Mouse (Mus musculus): ENCODE data around the gene Gm49353. TPM values are rescaled to one million over a fixed set of nuclear protein-coding genes. Genes with fewer than 3 reads are reported as not detected.

Gm49353 gene
- total and polyA plus RNA-seq, 3 experiments, result not detected

DNA sequence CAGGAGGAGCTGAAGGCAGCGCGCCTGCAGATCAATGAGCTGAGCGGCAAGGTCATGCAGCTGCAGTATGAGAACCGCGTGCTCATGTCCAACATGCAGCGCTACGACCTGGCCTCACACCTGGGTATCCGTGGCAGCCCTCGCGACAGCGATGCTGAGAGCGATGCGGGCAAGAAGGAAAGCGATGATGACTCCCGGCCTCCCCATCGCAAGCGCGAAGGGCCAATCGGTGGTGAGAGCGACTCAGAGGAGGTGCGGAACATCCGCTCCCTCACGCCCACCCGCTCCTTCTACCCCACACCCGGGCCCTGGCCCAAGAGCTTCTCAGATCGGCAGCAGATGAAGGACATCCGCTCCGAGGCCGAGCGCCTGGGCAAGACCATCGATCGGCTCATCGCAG is 1.9 kb upstream of the Gm49353 start:
- Histone ChIP-seq H3K27me3 (replicated peaks) (no peaks in the 10 kb centered on the region), H3K9me3 (replicated peaks; ENCODE audit: low read length) (peaks cover 4% of the 10 kb centered on the region), H3K4me2 (ENCODE audit: insufficient read depth, low read depth, poor library complexity, severe bottlenecking) (no peak overlapping the region), H3K4me3 (replicated peaks in 1 of 3; ENCODE audit: low read depth in 2 of 3, low read length in 2 of 3, poor library complexity in 1 of 3) (no peak overlapping the region), H3K4me1 (ENCODE audit: control insufficient read depth in 1 of 2, insufficient read depth in 2 of 2) (no peaks in the 10 kb centered on the region), H3K36me3 (replicated peaks in 1 of 2; ENCODE audit: control insufficient read depth in 1 of 2, insufficient read depth in 1 of 2, low read length in 1 of 2) (no peaks in the 10 kb centered on the region), H3K27ac (ENCODE audit: insufficient read depth, low read depth) (no peak overlapping the region), H3K9ac (ENCODE audit: insufficient read depth, low read depth) (no peak overlapping the region), H3K79me2 (replicated peaks; ENCODE audit: control insufficient read depth, extremely low read depth, insufficient read depth, poor library complexity, severe bottlenecking) (no peaks in the 10 kb centered on the region)
- in situ Hi-C loops (cut with MboI; ENCODE audit: low pct_ligation_motif_present, low pct_unique_long_range_greater_than_20kb, low sequenced_read_pairs) (no loop called here), dilution Hi-C loops (cut with MboI; ENCODE audit: extremely low pct_ligation_motif_present, extremely low pct_unique_long_range_greater_than_20kb, low sequenced_read_pairs) (no loop called here)
- TF ChIP-seq CHD2 (IDR thresholded peaks at IDR 0.05; ENCODE audit: low read length) (no peak), ZC3H11A (IDR thresholded peaks at IDR 0.05; ENCODE audit: low read depth, low read length) (no peak), RCOR1 (conservative IDR thresholded peaks at IDR 0.05; ENCODE audit: low read depth, low read length) (no peak), IRF4 (IDR thresholded peaks at IDR 0.05; ENCODE audit: low read depth, low read length) (no peak), MYC (IDR thresholded peaks at IDR 0.05; ENCODE audit: low read depth, low read length) (no peak), USF1 (IDR thresholded peaks at IDR 0.05; ENCODE audit: low read depth, low read length) (no peak), NELFE (IDR thresholded peaks at IDR 0.05; ENCODE audit: low read depth, low read length) (no peak), JUN (IDR thresholded peaks at IDR 0.05; ENCODE audit: insufficient read depth, low read depth, low read length) (no peak), HCFC1 (IDR thresholded peaks at IDR 0.05; ENCODE audit: low read depth, low read length) (no peak), SMC3 (IDR thresholded peaks at IDR 0.05; ENCODE audit: low read depth, low read length) (no peak)
- DNase-seq (ENCODE audit: extremely low read depth), result no peak

DNA sequence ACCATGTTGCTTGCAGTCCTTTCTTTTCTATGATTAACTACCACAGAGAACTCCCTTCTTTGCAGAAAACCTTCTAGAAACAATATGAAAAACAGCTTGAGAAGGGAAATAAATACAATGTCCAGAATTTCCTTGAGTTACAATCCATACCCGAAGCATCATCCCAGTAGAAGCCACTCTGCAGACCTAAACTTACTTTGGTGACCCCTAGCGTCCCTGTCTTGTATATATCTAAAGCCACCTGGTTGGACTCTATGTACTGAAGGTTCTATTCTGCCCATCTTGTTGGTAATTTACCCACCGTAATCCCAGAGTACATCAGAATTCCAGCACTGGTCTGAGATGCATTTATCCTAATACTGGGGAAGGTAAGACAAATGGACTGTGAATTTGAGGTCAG is 1.1 kb downstream of the Gm49353 start:
- no peak overlapping the region for H3K4me3 ChIP-seq (replicated peaks in 1 of 3; ENCODE audit: low read depth in 2 of 3, low read length in 2 of 3, poor library complexity in 1 of 3)
- H3K9ac ChIP-seq (ENCODE audit: insufficient read depth, low read depth), result no peak overlapping the region
- peaks cover 4% of the 10 kb centered on the region for H3K9me3 ChIP-seq (replicated peaks; ENCODE audit: low read length)
- TF ChIP-seq TCF12 (IDR thresholded peaks at IDR 0.05; ENCODE audit: low read depth, low read length) (no peak), ZKSCAN1 (IDR thresholded peaks at IDR 0.05; ENCODE audit: borderline replicate concordance, low read depth, low read length) (no peak), MAFK (IDR thresholded peaks at IDR 0.05; ENCODE audit: insufficient replicate concordance, low read length) (no peak), RAD21 (IDR thresholded peaks at IDR 0.05; ENCODE audit: low read depth, low read length) (peak; percentile 25), SMC3 (IDR thresholded peaks at IDR 0.05; ENCODE audit: low read depth, low read length) (peak; percentile 18; the same call in 1 of the 2 replicates), CTCF (conservative IDR thresholded peaks at IDR 0.05 in 1 of 2, IDR thresholded peaks at IDR 0.05 in 1 of 2; ENCODE audit: low read depth in 2 of 2, low read length in 2 of 2) (peak in 1 of 2 experiments; percentile 50; a peak in 2 of 4 replicates)
- dilution Hi-C loops (cut with MboI; ENCODE audit: extremely low pct_ligation_motif_present, extremely low pct_unique_long_range_greater_than_20kb, low sequenced_read_pairs) (no loop called here), in situ Hi-C loops (cut with MboI; ENCODE audit: low pct_ligation_motif_present, low pct_unique_long_range_greater_than_20kb, low sequenced_read_pairs) (no loop called here)
- H3K36me3 ChIP-seq (replicated peaks in 1 of 2; ENCODE audit: control insufficient read depth in 1 of 2, insufficient read depth in 1 of 2, low read length in 1 of 2), result no peaks in the 10 kb centered on the region
- DNase-seq (ENCODE audit: extremely low read depth), result no peak
- no peak overlapping the region for H3K27ac ChIP-seq (ENCODE audit: insufficient read depth, low read depth)
- no peaks in the 10 kb centered on the region for H3K27me3 ChIP-seq (replicated peaks)
- H3K4me2 ChIP-seq (ENCODE audit: insufficient read depth, low read depth, poor library complexity, severe bottlenecking), result no peak overlapping the region
- no peaks in the 10 kb centered on the region for H3K79me2 ChIP-seq (replicated peaks; ENCODE audit: control insufficient read depth, extremely low read depth, insufficient read depth, poor library complexity, severe bottlenecking)
- no peaks in the 10 kb centered on the region for H3K4me1 ChIP-seq (ENCODE audit: control insufficient read depth in 1 of 2, insufficient read depth in 2 of 2)

Data from CH12.LX (cell line).